Mouse (Mus musculus): ENCODE results near the gene Mrln. TPM values are rescaled to one million over a fixed set of nuclear protein-coding genes. Genes with fewer than 3 reads are reported as not detected.

The Mrln gene
- not detected for polyA plus RNA-seq (2017; shearing (Covaris generic))

DNA sequence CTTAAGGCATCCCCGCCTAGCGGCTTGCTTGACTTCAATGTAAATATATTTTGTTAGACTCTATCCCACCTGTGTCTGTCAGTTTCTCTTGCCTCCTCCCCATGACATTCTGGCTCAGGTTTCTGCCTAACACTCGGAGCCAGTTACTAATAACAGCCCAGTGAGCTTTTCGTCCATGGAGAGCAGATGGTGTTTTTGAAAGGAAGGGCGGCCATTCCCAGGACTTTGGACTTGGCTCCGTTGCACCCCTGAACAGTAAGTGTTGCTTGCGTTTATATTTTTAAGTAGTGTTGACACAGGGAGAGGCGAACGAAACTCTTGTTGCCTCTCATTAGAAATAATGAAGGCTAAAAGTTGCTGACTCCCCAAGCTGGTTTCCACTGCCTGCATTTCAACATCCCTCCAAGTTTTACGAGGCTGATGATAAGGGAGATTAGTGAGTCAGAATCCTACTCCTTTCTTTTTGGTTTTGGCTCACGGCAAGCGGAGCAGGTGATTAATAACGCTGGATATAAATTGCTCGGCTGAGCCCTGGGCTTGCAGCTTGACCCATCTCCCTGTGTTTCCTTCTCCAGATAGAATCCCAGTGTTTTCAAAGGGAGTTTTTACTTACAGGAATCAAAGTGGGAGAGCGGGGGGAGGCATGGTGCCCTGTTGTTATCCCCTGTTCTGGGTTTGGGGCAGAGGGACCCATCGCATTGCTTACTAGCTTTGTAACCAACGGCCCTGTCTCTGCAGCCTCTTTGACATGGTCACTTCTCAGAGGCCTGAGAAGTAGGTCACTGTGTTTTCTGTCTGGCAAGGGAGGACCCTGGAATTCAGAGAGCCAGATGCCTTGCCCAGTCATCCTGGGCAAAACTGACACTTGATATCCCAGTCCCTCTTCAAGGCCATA lies at the start of gene Mrln:
TSS of gene Mrln (plus strand) at position 160 of the 895 bp plus-strand sequence.

DNA sequence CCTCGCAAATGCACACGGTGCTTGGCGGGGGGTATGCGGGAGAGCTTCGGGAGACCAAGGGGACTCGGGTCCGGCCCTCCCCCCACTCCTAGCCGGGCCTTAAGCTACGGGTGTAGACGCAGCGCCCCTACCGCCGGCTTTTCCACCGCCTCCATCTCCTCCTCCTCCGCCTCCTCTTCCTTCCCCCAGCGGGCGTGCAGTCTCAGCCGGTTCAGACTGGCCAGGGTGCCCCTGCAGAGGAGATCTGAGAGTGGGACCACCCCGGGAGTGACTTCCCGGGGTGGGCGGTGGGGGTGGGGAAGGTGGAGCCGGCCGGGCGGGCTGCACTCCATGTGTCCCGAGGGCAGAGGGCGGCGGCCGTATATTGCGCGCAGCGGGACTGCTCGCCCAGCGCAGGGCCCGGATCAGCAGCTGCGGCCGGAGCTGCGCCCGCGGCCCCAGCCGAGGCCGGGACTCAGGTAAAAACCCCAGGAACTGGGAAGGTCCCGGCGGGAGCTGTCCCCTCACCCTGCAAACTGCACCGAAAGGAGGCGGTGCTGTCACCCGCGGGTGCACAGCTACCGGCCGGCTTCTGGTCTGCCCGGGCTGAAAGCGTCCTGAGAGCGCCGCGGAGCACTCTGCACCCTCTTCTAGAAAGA lies 40.6 kb downstream of the Mrln start, which contains the start of gene Slc16a9:
TSS of gene Slc16a9 (plus strand) at position 180 of the 638 bp plus-strand sequence.

Other genes with a start within 250 kb of the Mrln start
- gene Ccdc6, start 107.5 kb upstream of the Mrln start, polyA plus RNA-seq (2017; shearing (Covaris generic)), result 7.5 TPM
- gene Slc16a9, start 40.4 kb downstream of the Mrln start, polyA plus RNA-seq (2017; shearing (Covaris generic)), result 0.35 TPM
- gene Fam13c, start 235.8 kb downstream of the Mrln start, polyA plus RNA-seq (2017; shearing (Covaris generic)), result not detected

Data from activated CD4-positive, CD25-positive, alpha-beta regulatory T cell, adult 9 weeks (primary cell).